Mouse (Mus musculus) 416B (cell line): ENCODE data around the gene Tubgcp2.

Experiments used
- DNase-seq: peaks from one replicate; pipeline ENCODE4 v3.0.0; 2011; ENCODE audit warnings: low read depth

The Tubgcp2 gene

DNA sequence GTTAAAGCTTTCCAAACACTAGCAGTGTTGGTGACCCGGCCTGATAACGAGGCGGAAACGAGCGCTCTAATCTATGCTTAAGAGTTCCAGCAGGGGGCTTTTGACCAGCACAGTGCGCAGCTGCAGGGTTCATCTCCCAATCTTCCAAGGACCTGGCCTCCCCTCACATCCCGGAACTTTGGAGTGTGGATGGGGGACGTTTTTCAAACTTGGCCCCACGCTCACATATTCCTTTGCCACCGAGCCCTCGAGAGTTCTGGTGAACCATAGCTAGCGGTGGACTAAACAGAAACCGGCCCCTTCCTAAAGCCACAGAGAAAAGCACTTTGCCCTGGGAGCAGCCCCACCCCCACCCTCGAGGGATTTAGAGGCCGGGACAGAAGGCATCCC is 86.6 kb downstream of the Tubgcp2 start:
- peak; percentile 74 for DNase-seq

DNA sequence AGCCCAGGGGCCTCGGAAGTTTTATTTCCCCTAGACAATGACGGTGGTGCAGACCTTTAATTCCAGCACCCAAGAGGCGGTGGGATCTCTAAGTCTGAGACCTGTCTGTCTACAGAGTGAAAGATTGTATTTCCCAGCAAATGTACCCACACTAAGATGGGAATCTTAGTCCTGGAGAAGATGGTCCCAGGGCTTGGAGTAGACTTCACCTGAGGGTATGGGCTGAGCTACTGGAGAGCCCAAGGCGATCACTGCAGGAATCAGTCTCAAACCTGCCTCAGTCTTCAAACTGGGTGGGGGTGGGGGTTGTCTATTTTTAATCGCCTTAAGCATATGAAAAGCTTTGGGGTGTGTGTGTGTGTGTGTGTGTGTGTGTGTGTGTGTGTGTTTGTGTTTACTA is 90.4 kb downstream of the Tubgcp2 start:
- DNase-seq: no peak
